In the genomic region with DNA sequence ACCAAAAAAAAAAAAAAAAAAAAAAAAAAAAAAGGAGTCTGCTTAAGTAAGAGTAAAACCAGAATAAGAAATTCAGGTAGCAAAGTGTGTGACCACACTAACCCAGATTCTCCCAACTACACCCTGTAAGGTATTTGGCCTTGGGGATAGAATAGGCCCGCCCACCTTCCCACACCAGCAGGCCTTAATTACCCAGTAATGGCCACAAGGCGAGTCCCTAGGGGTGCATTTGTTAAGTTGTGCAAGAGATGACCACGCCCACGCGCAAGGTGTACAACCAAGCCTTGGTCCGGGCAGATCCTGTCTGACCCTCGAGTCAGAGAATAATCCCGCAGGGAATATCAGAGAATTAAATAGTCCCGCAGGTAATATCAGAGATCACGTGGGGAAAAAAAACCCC, we compare ENCODE assay signal across 9 mouse cellular contexts. TPM values are rescaled to one million over a fixed set of nuclear protein-coding genes. Genes with fewer than 3 reads are reported as not detected.
A peak's percentile ranks its signal among the peaks of the same experiment; 100 is the strongest.
DNase-seq lines count a peak whose midpoint lies in the region; ATAC-seq lines count a peak whose summit lies in the region.
"Had no signal": no experiment of that assay in that cellular context is flagged by ENCODE, and none has a peak within 500 bp of the region (broad histone marks: within the 10 kb centered on the region; RNA-seq: fewer than 3 reads in every experiment).

No protein-coding gene starts in this region.

- no peaks in the 10 kb centered on the region for H3K9me3 ChIP-seq in forebrain, embryonic 14.5 days (replicated peaks; ENCODE audit: control insufficient read depth, low read length)

- intact Hi-C loops in gastrocnemius, postnatal 14 days (cut with DNase I; ENCODE audit: low total_unique reads): no loop called here

- no peaks in the 10 kb centered on the region for H3K27me3 ChIP-seq in forebrain, embryonic 14.5 days (replicated peaks; ENCODE audit: control insufficient read depth, insufficient read depth, low read length)
- H3K27me3 ChIP-seq: CH12.LX had no signal

- H3K9ac ChIP-seq in forebrain, embryonic 14.5 days (ENCODE audit: low read length): peak overlapping the region; percentile 68

- ATAC-seq in forebrain, embryonic 14.5 days: peak; percentile 61
- peak; percentile 48; the same call in 1 of the 2 replicates for ATAC-seq in megakaryocyte progenitor cell, adult 5-6 weeks (replicated peaks; ENCODE audit: poor library complexity)

- no peak overlapping the region for H3K27ac ChIP-seq in forebrain, embryonic 14.5 days (ENCODE audit: low read depth, low read length)

- H3K4me1 ChIP-seq in forebrain, embryonic 14.5 days (ENCODE audit: control insufficient read depth, insufficient read depth, low read length): no peaks in the 10 kb centered on the region; the same call in 1 of the 2 replicates

- H3K36me3 ChIP-seq in forebrain, embryonic 14.5 days (ENCODE audit: control insufficient read depth, insufficient read depth, low read length): no peaks in the 10 kb centered on the region

- DNase-seq in frontal cortex, postnatal 10 days (ENCODE audit: low spot score in 2 of 2): peak; percentile 20 to 22
- DNase-seq in frontal cortex, postnatal 36 days (ENCODE audit: low spot score in 2 of 2): no peak
- DNase-seq in WW6 (ENCODE audit: low read depth, low spot score): peak; percentile 38
- peak; percentile 30 for DNase-seq in forebrain, embryonic 14.5 days (ENCODE audit: low spot score)
- DNase-seq in kidney, postnatal 10 days: peak; percentile 42
- DNase-seq in gastrocnemius, postnatal 10 days: no peak
- DNase-seq in gastrocnemius, postnatal 14 days: no peak

- H3K4me2 ChIP-seq in forebrain, embryonic 14.5 days (ENCODE audit: low read length): peak overlapping the region; percentile 79

- WGBS in forebrain, embryonic 14.5 days: 8% methylated on average over 10 of the region's 10 CpGs

- peak overlapping the region; percentile 53 for H3K4me3 ChIP-seq in forebrain, embryonic 14.5 days (ENCODE audit: low read depth, low read length)

RNA-seq across cellular contexts. Expression of a gene that starts 0.5 kb away (rescaled TPM):
- polyA plus RNA-seq in forebrain, embryonic 14.5 days (2014; fragmentation: Nextera tagmentation; extraction: Ambion mirVana): 9.3 and 13.6 TPM in 2 replicates
- 0.10 TPM in 1 of 2 replicates, not detected in the other for total RNA-seq in megakaryocyte progenitor cell, adult 5-6 weeks (2015)
- total RNA-seq in megakaryocyte progenitor cell, adult 5-6 weeks (2017): not detected in 2 replicates
- under 1 TPM; 0.80 to 0.81 TPM for total RNA-seq in gastrocnemius, postnatal 10 days (2021)
- 1 to 10 TPM; 1.4 to 1.5 TPM for total RNA-seq in gastrocnemius, postnatal 14 days (2021)

Comparison
In these comparisons a context has a peak if more than half of its experiments do, and no peak if none do; other contexts are left out.
1. DNase-seq: peak in frontal cortex, postnatal 10 days (2 of 2), WW6 (single experiment), forebrain, embryonic 14.5 days (single experiment) and kidney, postnatal 10 days (single experiment); none in frontal cortex, postnatal 36 days (0 of 2), gastrocnemius, postnatal 10 days (single experiment) and gastrocnemius, postnatal 14 days (single experiment).